Mouse (Mus musculus) heart, adult 2 months (tissue): ENCODE data around the gene Fli1. TPM values are rescaled to one million over a fixed set of nuclear protein-coding genes. Genes with fewer than 3 reads are reported as not detected.

Experiments used
- DNase-seq, 2 experiments: peaks; one replicate each; pipeline ENCODE4 v3.0.0; 2021
- H3K27ac ChIP-seq: fragments of 200-600 bp; 2 replicates; pipeline ENCODE4 v1.8.1; 2022
- H3K27me3 ChIP-seq: fragments of 200-500 bp; 2 replicates; pipeline ENCODE4 v1.6.1; 2012; ENCODE audit warnings: mild to moderate bottlenecking, low read length, inconsistent platforms, mixed read lengths; ENCODE audit not compliant: control insufficient read depth, insufficient read depth
- H3K36me3 ChIP-seq: fragments of 200-500 bp; 2 replicates; pipeline ENCODE4 v1.6.1; 2012; ENCODE audit warnings: low read length, inconsistent platforms; ENCODE audit not compliant: control insufficient read depth, insufficient read depth
- H3K4me1 ChIP-seq: fragments of 200-500 bp; 2 replicates; pipeline ENCODE4 v1.6.1; 2011; ENCODE audit warnings: low read length; ENCODE audit not compliant: control insufficient read depth, insufficient read depth
- H3K4me3 ChIP-seq: fragments of 200-600 bp; 2 replicates; pipeline ENCODE4 v1.8.1; 2022
- H3K79me2 ChIP-seq: fragments of 200-500 bp; replicated peaks from 2 replicates; pipeline ENCODE4 v1.6.1; 2012; ENCODE audit warnings: mild to moderate bottlenecking, inconsistent platforms, low read length, moderate library complexity, mixed read lengths; ENCODE audit not compliant: control insufficient read depth, insufficient read depth
- H3K9ac ChIP-seq: fragments of 200-500 bp; 2 replicates; pipeline ENCODE4 v1.6.1; 2012; ENCODE audit warnings: low read depth, mild to moderate bottlenecking, control low read depth, inconsistent platforms, low read length, mixed read lengths
- CTCF ChIP-seq: fragments of 200-600 bp; IDR thresholded peaks from 2 replicates; pipeline ENCODE4 v1.8.1; 2022; ENCODE audit warnings: antibody characterized with exemption, mild to moderate bottlenecking, moderate library complexity
- EP300 ChIP-seq: fragments of 200-500 bp; IDR thresholded peaks from 2 replicates; pipeline ENCODE4 v1.6.1; 2011; ENCODE audit warnings: low read depth, low read length, control low read depth; ENCODE audit not compliant: insufficient read depth
- POLR2A ChIP-seq: fragments of 200-500 bp; IDR thresholded peaks from 2 replicates; pipeline ENCODE4 v1.6.1; 2011; ENCODE audit warnings: mild to moderate bottlenecking, low read depth, low read length, control low read depth; ENCODE audit not compliant: insufficient read depth
- WGBS: fragments of 180-500 bp; shearing (Covaris S2); methylation state at CpG from one replicate; pipeline ENCODE4 v1.1.7; 2018; 5-methylcytosine and 5-hydroxymethylcytosine counted together
- intact Hi-C: fragments of 180-260 bp; cut with DNase I; formaldehyde crosslinking; loops from one replicate; pipeline ENCODE4 v1.15.1; 2025
- polyA plus RNA-seq: library from polyadenylated mRNA; depleted of rRNA; stranded (reverse); fragments of >200 nt; gene quantifications from 2 replicates; pipeline ENCODE4 v1.2.3, GENCODE M21; 2012
- total RNA-seq, 2 experiments: library from RNA; stranded (reverse); gene quantifications; 2 replicates each; pipeline ENCODE4 v1.2.3; 2021

Gene Fli1
- total and polyA plus RNA-seq, 3 experiments = 14.9 to 28.2 (median 23.5) TPM

DNA sequence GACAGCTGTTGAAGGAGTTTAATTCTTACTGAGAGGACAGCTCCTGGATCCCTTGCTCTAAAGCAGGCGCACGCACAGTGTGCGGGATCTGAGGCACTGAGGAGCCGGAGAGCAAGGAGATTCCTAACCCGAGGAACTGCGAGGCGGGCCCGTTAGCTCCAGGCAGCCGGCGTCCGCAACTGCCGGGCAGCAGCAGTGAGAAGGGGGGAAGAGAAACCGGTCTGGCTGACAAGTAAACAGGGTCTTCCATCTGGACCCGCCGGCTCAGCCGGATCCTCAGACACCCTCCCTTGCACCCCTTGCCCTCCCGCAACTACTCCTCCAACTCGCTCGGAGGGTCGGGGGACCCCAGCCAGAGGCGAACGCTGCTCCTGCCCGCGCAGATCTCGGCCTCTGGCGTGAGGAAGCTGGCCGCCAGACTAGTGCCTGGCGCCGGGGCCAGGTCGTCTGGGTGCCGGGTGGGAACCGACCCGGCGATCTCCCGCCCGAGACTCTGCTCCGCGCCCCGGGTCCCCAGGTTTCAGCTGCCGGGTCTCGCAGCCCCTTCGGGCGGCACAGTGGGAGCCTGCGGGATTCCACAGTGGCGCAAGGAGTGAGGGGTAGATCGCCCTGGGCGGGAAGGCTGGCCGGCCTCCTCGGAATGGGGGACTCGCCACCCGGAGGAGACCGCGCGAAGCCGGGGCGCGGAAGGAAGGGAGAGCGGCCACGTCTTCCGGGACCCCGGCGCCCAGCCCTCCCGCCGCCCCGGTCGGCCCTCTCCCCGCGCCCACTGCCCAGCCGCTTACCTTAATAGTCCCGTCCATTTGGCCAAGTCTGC, 2.0 kb downstream of the Fli1 start:
- WGBS = under 1% methylated on average over 70 of the region's 70 CpGs
- DNase-seq = peak; percentile 77 to 81
- 0 out of 2 replicates have a peak, but pooled peaks have one; percentile 2 for TF ChIP-seq EP300
- no peak for TF ChIP-seq POLR2A
- TF ChIP-seq CTCF = no peak
- Histone ChIP-seq H3K79me2 (peaks cover 1% of the 10 kb centered on the region; the same call in 1 of the 2 replicates), H3K27me3 (no peaks in the 10 kb centered on the region), H3K4me1 (peaks cover 16% of the 10 kb centered on the region), H3K27ac (peak overlapping the region; percentile 98), H3K9ac (peak overlapping the region; percentile 90), H3K36me3 (peaks cover 6% of the 10 kb centered on the region), H3K4me3 (peak overlapping the region; percentile 95)
- intact Hi-C loops = loop anchor here (1.0 to 2.0 kb wide), 2 partner anchors 16 to 36 kb away; no protein-coding TSS in a partner anchor

DNA sequence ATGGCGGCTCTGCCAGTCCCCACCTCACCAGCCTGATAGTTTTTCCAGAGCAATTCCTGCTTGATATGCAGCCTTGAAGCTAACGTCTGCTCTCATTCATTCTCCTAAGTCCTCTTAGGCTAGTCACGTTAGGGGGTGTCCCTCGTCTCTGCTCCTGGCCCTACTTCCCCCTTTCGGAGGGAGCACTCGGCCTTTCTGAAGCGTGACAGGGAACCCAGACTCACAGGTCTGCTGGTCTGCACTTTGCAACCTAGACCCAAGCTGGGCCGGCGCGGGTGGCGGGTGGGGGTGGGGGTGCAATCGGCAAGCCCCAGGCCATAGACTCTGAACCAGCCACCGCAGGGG, 2.6 kb downstream of the Fli1 start:
- 0 out of 2 replicates have a peak, but pooled peaks cover 1% of the 10 kb centered on the region for H3K79me2 ChIP-seq
- H3K27ac ChIP-seq = peak overlapping the region; percentile 98
- no peaks in the 10 kb centered on the region for H3K27me3 ChIP-seq
- TF ChIP-seq CTCF (no peak), POLR2A (peak; percentile 48; the same call in 1 of the 2 replicates), EP300 (0 out of 2 replicates have a peak, but pooled peaks have one; percentile 26)
- H3K4me3 ChIP-seq = peak overlapping the region; percentile 95
- peak overlapping the region; percentile 90 for H3K9ac ChIP-seq
- peak in 1 of 2 experiments; percentile 75 for DNase-seq
- intact Hi-C loops = loop anchor here (2.0 kb wide), 1 partner anchor 15 kb away; no protein-coding TSS in a partner anchor
- WGBS = 11% methylated on average over 13 of the region's 13 CpGs
- H3K4me1 ChIP-seq = peaks cover 16% of the 10 kb centered on the region
- peaks cover 9% of the 10 kb centered on the region for H3K36me3 ChIP-seq

DNA sequence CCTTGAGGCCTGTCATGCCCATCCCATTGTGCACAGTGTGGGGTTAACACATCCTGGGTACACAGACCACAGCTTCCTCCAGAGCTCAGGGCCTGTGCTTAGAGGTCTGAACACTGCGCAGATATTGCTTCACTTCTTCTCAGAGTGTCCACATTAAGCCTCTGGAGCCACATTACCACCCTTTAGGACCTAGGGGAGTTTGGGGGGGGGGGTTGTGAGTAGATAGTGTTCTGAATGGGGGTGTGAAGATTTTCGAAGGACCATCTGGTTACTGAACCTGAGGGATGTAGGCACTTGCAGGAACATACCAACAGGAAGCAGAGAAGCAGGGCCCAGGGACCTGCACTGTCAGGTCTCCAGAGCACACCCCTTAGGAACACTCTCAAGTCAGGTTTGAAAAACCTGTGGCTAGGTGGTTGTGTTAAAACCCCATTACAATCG, 3.3 kb downstream of the Fli1 start:
- Histone ChIP-seq H3K9ac (peak overlapping the region; percentile 39), H3K4me1 (peaks cover 18% of the 10 kb centered on the region), H3K4me3 (peak overlapping the region; percentile 47), H3K27ac (peak overlapping the region; percentile 55), H3K36me3 (peaks cover 13% of the 10 kb centered on the region), H3K27me3 (no peaks in the 10 kb centered on the region), H3K79me2 (0 out of 2 replicates have a peak, but pooled peaks cover 1% of the 10 kb centered on the region)
- DNase-seq = no peak
- TF ChIP-seq CTCF (no peak), POLR2A (no peak), EP300 (no peak)
- intact Hi-C loops = no loop called here
- WGBS = 50% methylated on average over 3 of the region's 3 CpGs

DNA sequence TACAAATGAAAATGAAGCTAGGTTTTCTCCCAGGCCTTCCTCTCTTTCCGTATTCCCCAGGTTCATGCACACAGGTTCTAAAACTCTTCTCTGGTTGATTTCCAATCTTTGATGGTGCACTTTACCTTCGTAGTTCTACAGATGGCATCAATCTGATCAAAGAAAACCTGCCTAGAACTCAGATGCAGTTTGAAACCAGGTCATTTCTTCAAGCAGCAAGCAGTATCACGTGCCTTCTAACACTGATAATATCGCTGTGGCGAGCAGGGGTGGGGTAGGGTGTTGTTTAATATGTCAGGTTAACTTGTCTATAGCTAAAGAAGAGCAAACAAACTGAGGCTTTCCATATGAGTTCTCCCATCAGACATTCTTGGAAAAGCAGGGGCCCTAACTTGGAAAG, 4.5 kb downstream of the Fli1 start:
- intact Hi-C loops = no loop called here
- H3K79me2 ChIP-seq = 0 out of 2 replicates have a peak, but pooled peaks cover 1% of the 10 kb centered on the region
- H3K4me1 ChIP-seq = peaks cover 18% of the 10 kb centered on the region
- no peak for TF ChIP-seq CTCF
- TF ChIP-seq POLR2A = no peak
- no peak for TF ChIP-seq EP300
- H3K9ac ChIP-seq = peak overlapping the region; percentile 50
- peak overlapping the region; percentile 55 for H3K27ac ChIP-seq
- no peak for DNase-seq
- H3K27me3 ChIP-seq = no peaks in the 10 kb centered on the region
- H3K36me3 ChIP-seq = peaks cover 20% of the 10 kb centered on the region
- H3K4me3 ChIP-seq = peak overlapping the region; percentile 47
- WGBS = 46% methylated on average over 5 of the region's 5 CpGs

DNA sequence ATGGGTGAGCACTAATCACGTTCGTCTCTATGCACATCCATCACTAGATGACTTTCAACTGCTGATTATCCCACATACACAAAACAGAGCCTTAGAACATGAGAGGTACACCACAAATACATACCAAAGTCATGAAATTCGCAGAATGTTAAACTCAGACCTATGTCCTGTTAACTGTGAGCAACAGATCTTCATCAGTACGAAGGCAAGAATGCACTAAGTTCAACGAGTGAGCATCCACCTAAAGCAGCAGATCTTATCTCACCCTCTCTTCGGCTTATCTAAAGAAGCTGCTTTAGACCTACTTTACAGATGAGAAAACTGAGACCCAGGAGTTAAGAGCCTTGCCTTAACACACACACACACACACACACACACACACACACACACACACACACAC, 5.0 kb downstream of the Fli1 start:
- Histone ChIP-seq H3K36me3 (peaks cover 20% of the 10 kb centered on the region), H3K4me3 (peak overlapping the region; percentile 30), H3K9ac (peak overlapping the region; percentile 52), H3K4me1 (peaks cover 19% of the 10 kb centered on the region), H3K27me3 (no peaks in the 10 kb centered on the region), H3K27ac (peak overlapping the region; percentile 52), H3K79me2 (0 out of 2 replicates have a peak, but pooled peaks cover 1% of the 10 kb centered on the region)
- TF ChIP-seq EP300 = no peak
- no peak for TF ChIP-seq POLR2A
- no peak for TF ChIP-seq CTCF
- intact Hi-C loops = no loop called here
- 44% methylated on average over 6 of the region's 6 CpGs for WGBS
- DNase-seq = no peak
